Mouse (Mus musculus): Measurements from ENCODE around the gene BC035044. TPM values are rescaled to one million over a fixed set of nuclear protein-coding genes. Genes with fewer than 3 reads are reported as not detected.

The BC035044 gene
- polyA plus RNA-seq, 1 experiment, result not detected

DNA sequence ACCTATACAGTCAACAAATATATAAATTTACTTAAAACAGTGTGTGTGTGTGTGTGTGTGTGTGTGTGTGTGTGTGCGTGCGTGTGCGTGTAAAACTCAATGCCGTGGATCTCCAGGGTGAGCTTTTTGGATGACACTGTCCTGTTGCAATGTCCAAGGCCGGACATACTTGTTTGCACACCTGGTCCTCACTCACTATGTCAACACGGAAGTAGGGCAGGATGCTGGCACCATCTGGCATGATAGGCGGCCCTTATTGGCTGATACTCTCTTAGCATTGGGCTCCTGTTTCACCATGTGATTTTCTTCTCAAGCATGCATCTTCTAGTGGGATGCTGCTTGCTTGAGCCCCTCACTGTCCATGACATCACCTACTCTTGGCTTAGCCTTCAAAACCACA is 51.0 kb downstream of the BC035044 start:
- no peaks in the 10 kb centered on the region for H3K27me3 ChIP-seq (ENCODE audit: control insufficient read depth, insufficient read depth, low read length, poor library complexity, severe bottlenecking)
- no peak overlapping the region for H3K4me3 ChIP-seq (ENCODE audit: low read depth, low read length)
- no peak for TF ChIP-seq EP300 (IDR thresholded peaks at IDR 0.05; ENCODE audit: insufficient read depth, low read depth, low read length)
- no peak for TF ChIP-seq CTCF (IDR thresholded peaks at IDR 0.05; ENCODE audit: low read depth, low read length)
- no peak for TF ChIP-seq POLR2A (IDR thresholded peaks at IDR 0.05; ENCODE audit: insufficient read depth, low read length)
- H3K9ac ChIP-seq (ENCODE audit: low read depth, poor library complexity, severe bottlenecking), result no peak overlapping the region
- H3K36me3 ChIP-seq (ENCODE audit: control insufficient read depth, insufficient read depth, low read length, poor library complexity, severe bottlenecking), result no peaks in the 10 kb centered on the region
- no peak overlapping the region for H3K27ac ChIP-seq (ENCODE audit: insufficient read depth, low read length)
- H3K4me1 ChIP-seq (ENCODE audit: control insufficient read depth, insufficient read depth, low read length), result no peaks in the 10 kb centered on the region
- H3K9me3 ChIP-seq (replicated peaks; ENCODE audit: control insufficient read depth, insufficient read depth, low read length, poor library complexity, severe bottlenecking), result no peaks in the 10 kb centered on the region

DNA sequence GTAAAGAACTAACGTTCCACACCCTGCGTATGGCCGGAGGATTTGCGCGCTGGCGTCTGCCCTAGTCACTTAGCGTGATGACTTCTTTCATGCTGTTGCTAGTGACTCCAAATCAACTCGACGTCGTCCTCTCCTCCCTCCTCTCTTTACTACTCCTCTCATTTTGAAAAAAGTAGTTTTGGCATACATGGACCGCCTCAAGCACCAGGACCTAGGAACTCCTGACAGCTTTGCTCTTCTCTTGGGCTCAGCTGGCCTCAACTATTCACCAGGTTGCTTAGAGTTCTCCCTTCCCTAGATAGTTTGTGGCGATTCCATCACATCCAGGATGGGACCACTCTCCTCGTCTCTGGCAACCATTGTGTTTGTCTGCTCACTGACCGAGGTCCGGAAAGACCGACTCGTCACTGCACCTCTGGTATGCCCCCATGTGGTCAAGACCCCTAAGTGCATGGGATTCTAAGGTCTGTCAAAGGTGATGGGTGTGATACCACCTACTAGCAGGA is 51.6 kb downstream of the BC035044 start:
- H3K4me3 ChIP-seq (ENCODE audit: low read depth, low read length), result peak overlapping the region; percentile 87
- peak overlapping the region; percentile 71 for H3K27ac ChIP-seq (ENCODE audit: insufficient read depth, low read length)
- no peaks in the 10 kb centered on the region for H3K27me3 ChIP-seq (ENCODE audit: control insufficient read depth, insufficient read depth, low read length, poor library complexity, severe bottlenecking)
- H3K9me3 ChIP-seq (replicated peaks; ENCODE audit: control insufficient read depth, insufficient read depth, low read length, poor library complexity, severe bottlenecking), result no peaks in the 10 kb centered on the region
- peak overlapping the region; percentile 73 for H3K9ac ChIP-seq (ENCODE audit: low read depth, poor library complexity, severe bottlenecking)
- H3K4me1 ChIP-seq (ENCODE audit: control insufficient read depth, insufficient read depth, low read length), result no peaks in the 10 kb centered on the region
- no peaks in the 10 kb centered on the region for H3K36me3 ChIP-seq (ENCODE audit: control insufficient read depth, insufficient read depth, low read length, poor library complexity, severe bottlenecking)
- TF ChIP-seq EP300 (IDR thresholded peaks at IDR 0.05; ENCODE audit: insufficient read depth, low read depth, low read length) (0 out of 2 replicates have a peak, but pooled peaks have one; percentile 45), POLR2A (IDR thresholded peaks at IDR 0.05; ENCODE audit: insufficient read depth, low read length) (no peak), CTCF (IDR thresholded peaks at IDR 0.05; ENCODE audit: low read depth, low read length) (peak; percentile 85)

DNA sequence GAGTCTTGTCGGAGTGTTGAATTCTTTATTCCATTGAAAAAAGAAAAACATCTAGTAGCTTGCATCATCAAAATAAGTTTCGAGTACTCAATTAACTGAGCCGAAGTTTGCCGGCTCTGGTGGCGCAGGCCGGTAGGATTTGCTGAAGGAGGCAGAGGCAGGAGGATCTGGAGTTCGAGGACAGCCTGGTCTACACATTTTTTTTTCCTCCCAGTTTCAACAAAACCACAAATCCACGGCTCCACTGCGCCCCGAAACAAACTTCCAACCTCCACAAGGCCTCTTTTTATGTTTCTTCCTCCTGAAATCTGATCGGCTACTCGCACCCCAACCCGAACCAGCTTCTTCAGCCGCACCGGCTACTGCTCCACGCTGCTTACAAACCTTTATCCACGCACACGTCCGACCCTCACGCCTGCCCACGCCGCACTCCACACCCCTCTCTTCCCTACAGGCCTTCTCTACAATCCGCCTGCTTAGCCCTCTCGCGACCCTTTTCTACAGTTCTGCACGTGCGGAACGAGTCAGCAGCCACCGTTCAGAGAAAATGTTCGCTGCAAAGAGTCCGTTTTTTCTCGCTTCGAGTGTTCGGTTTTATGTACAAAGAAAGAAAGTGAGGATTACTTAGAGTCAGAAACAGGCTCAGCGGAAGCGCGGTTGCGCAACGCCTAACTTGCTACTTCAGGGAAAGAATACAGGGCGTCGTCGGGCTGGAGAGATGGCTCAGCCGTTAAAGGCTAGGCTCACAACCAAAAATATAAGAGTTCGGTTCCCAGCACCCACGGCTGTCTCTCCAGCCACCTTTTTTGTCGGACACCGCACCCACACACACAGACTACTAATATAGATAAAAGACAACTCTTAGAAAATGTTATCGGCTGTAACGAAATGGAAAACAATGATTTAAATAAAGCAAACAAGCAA is 52.3 kb downstream of the BC035044 start:
- Histone ChIP-seq H3K9me3 (replicated peaks; ENCODE audit: control insufficient read depth, insufficient read depth, low read length, poor library complexity, severe bottlenecking) (no peaks in the 10 kb centered on the region), H3K4me3 (ENCODE audit: low read depth, low read length) (peak overlapping the region; percentile 87), H3K27me3 (ENCODE audit: control insufficient read depth, insufficient read depth, low read length, poor library complexity, severe bottlenecking) (no peaks in the 10 kb centered on the region), H3K9ac (ENCODE audit: low read depth, poor library complexity, severe bottlenecking) (peak overlapping the region; percentile 73), H3K4me1 (ENCODE audit: control insufficient read depth, insufficient read depth, low read length) (no peaks in the 10 kb centered on the region), H3K36me3 (ENCODE audit: control insufficient read depth, insufficient read depth, low read length, poor library complexity, severe bottlenecking) (no peaks in the 10 kb centered on the region), H3K27ac (ENCODE audit: insufficient read depth, low read length) (peak overlapping the region; percentile 74)
- TF ChIP-seq POLR2A (IDR thresholded peaks at IDR 0.05; ENCODE audit: insufficient read depth, low read length) (no peak), EP300 (IDR thresholded peaks at IDR 0.05; ENCODE audit: insufficient read depth, low read depth, low read length) (no peak), CTCF (IDR thresholded peaks at IDR 0.05; ENCODE audit: low read depth, low read length) (no peak)

DNA sequence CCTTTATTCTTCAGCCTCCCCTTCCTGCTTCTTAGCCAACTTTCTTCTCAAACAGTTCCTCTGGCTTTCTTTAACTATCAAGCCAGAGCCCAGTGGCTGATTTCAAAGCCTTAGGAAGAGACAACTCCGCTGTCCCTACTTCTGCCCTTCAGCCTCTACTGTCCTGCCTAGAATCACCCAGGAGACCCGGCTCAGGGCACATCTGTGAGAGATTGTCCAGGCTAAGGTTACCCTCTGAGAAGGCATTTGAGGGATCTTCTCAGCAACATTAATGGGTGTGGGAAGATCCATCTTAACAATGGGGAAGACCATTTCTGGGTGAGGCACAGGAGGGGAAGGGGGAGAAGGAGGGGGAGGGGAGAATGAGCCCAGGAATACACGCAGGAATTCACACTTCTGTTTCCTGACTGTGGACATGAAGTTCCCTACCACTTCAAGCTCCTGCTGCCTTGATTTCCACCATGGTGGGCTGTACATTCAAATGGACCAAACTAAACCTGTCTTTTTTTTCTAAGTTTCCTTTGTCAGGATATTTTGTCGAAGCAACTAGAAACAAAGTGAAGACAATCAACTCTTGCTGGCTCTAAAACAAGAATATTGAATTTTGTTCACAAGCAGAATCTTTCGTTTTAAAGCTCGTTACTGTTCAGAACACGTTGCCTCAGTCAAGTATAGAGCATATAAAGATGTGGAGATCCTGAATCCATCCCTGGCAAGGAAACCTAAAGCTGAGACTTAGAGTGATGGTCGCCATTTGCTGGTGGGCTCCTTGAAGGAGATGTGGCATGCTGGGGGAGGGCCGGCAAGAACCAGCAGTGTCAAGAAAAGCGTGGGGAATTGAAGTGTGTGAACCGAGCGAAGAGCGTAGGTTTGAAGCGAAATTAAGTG is 53.2 kb downstream of the BC035044 start:
- peak overlapping the region; percentile 87 for H3K4me3 ChIP-seq (ENCODE audit: low read depth, low read length)

DNA sequence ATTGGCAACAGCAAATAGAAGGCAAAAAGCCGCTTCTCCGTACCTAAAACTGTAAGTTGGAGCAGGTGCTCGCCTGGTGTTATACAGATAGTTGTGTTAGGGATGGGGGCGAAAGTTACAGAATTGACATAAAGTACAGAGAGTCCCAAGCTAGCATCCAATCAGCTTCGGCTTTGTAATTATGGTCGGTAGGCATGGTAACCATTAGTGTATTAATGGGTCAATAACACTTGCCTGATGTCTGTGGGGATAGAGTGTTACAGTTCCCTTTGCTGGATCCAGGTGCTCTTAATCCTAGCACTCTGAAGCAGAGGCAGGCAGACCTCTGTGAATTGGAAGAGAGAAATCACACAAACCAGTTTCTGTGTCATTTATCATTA is 54.0 kb downstream of the BC035044 start:
- Histone ChIP-seq H3K4me1 (ENCODE audit: control insufficient read depth, insufficient read depth, low read length) (no peaks in the 10 kb centered on the region), H3K9ac (ENCODE audit: low read depth, poor library complexity, severe bottlenecking) (peak overlapping the region; percentile 73; the same call in 1 of the 2 replicates), H3K36me3 (ENCODE audit: control insufficient read depth, insufficient read depth, low read length, poor library complexity, severe bottlenecking) (no peaks in the 10 kb centered on the region), H3K27ac (ENCODE audit: insufficient read depth, low read length) (no peak overlapping the region; the same call in 1 of the 2 replicates), H3K4me3 (ENCODE audit: low read depth, low read length) (no peak overlapping the region), H3K27me3 (ENCODE audit: control insufficient read depth, insufficient read depth, low read length, poor library complexity, severe bottlenecking) (no peaks in the 10 kb centered on the region), H3K9me3 (replicated peaks; ENCODE audit: control insufficient read depth, insufficient read depth, low read length, poor library complexity, severe bottlenecking) (no peaks in the 10 kb centered on the region)
- no peak for TF ChIP-seq EP300 (IDR thresholded peaks at IDR 0.05; ENCODE audit: insufficient read depth, low read depth, low read length)
- no peak for TF ChIP-seq CTCF (IDR thresholded peaks at IDR 0.05; ENCODE audit: low read depth, low read length)
- no peak for TF ChIP-seq POLR2A (IDR thresholded peaks at IDR 0.05; ENCODE audit: insufficient read depth, low read length)

More for the DNA sequence above, 53.2 kb downstream of the BC035044 start:
- TF ChIP-seq POLR2A (IDR thresholded peaks at IDR 0.05; ENCODE audit: insufficient read depth, low read length) (no peak), CTCF (IDR thresholded peaks at IDR 0.05; ENCODE audit: low read depth, low read length) (no peak), EP300 (IDR thresholded peaks at IDR 0.05; ENCODE audit: insufficient read depth, low read depth, low read length) (no peak)
- H3K36me3 ChIP-seq (ENCODE audit: control insufficient read depth, insufficient read depth, low read length, poor library complexity, severe bottlenecking), result no peaks in the 10 kb centered on the region
- no peaks in the 10 kb centered on the region for H3K9me3 ChIP-seq (replicated peaks; ENCODE audit: control insufficient read depth, insufficient read depth, low read length, poor library complexity, severe bottlenecking)
- H3K9ac ChIP-seq (ENCODE audit: low read depth, poor library complexity, severe bottlenecking), result peak overlapping the region; percentile 73
- no peaks in the 10 kb centered on the region for H3K4me1 ChIP-seq (ENCODE audit: control insufficient read depth, insufficient read depth, low read length)
- H3K27ac ChIP-seq (ENCODE audit: insufficient read depth, low read length), result no peak overlapping the region; the same call in 1 of the 2 replicates
- no peaks in the 10 kb centered on the region for H3K27me3 ChIP-seq (ENCODE audit: control insufficient read depth, insufficient read depth, low read length, poor library complexity, severe bottlenecking)

All from ES-Bruce4 (cell line).